Mouse (Mus musculus) embryonic facial prominence, embryonic 12.5 days (tissue): ENCODE data around the gene Nfatc2ip. TPM values are rescaled to one million over a fixed set of nuclear protein-coding genes. Genes with fewer than 3 reads are reported as not detected.

Source experiments
- ATAC-seq: fragments of 200-750 bp; cut with Nextera tagmentation; 2 replicates; pipeline ENCODE4 v1.8.0; 2017; ENCODE audit not compliant: insufficient number of reproducible peaks, insufficient read depth, low FRiP score, low TSS enrichment
- H3K27ac ChIP-seq: fragments of 300-500 bp; sonication (generic); 2 replicates; pipeline ENCODE4 v1.5.1; 2016; ENCODE audit warnings: mild to moderate bottlenecking
- H3K27me3 ChIP-seq: fragments of 300-500 bp; sonication (generic); 2 replicates; pipeline ENCODE4 v1.6.1; 2016; ENCODE audit warnings: mild to moderate bottlenecking, moderate library complexity
- H3K36me3 ChIP-seq: fragments of 300-500 bp; sonication (generic); 2 replicates; pipeline ENCODE4 v1.6.1; 2016; ENCODE audit warnings: mild to moderate bottlenecking
- H3K4me1 ChIP-seq: fragments of 300-500 bp; sonication (generic); 2 replicates; pipeline ENCODE4 v1.6.1; 2016
- H3K4me2 ChIP-seq: fragments of 300-500 bp; sonication (generic); replicated peaks from 2 replicates; pipeline ENCODE4 v1.6.1; 2016; ENCODE audit warnings: mild to moderate bottlenecking, moderate library complexity
- H3K4me3 ChIP-seq: fragments of 300-500 bp; sonication (generic); 2 replicates; pipeline ENCODE4 v1.5.1; 2016; ENCODE audit warnings: mild to moderate bottlenecking
- H3K9ac ChIP-seq: fragments of 300-500 bp; sonication (generic); 2 replicates; pipeline ENCODE4 v1.6.1; 2016; ENCODE audit warnings: mild to moderate bottlenecking, moderate library complexity
- H3K9me3 ChIP-seq: fragments of 300-500 bp; sonication (generic); 2 replicates; pipeline ENCODE4 v1.6.1; 2016; ENCODE audit warnings: mild to moderate bottlenecking, moderate library complexity
- WGBS: fragments of 180-500 bp; shearing (Covaris S2); methylation state at CpG from one replicate; pipeline ENCODE4 v1.1.7; 2016; 5-methylcytosine and 5-hydroxymethylcytosine counted together
- polyA plus RNA-seq: library from polyadenylated mRNA; unstranded; fragments of >200 nt; fragmentation: Nextera tagmentation; extraction: Ambion mirVana; gene quantifications from 2 replicates; pipeline ENCODE4 v1.2.1, GENCODE M21; 2016

Nfatc2ip gene
- 3.1 and 3.2 TPM in 2 replicates for polyA plus RNA-seq

GRCm38 (mm10) chr7:126396298-126397119, at the start of gene Nfatc2ip:
Nfatc2ip (minus strand) TSS chr7:126396737.
- peak within 1 kb of the TSS; percentile 82 for H3K4me2 ChIP-seq
- no peaks in the 10 kb centered on the region for H3K9me3 ChIP-seq
- peak within 1 kb of the TSS; percentile 83 for H3K4me3 ChIP-seq
- under 1% methylated on average over 59 of the region's 59 CpGs for WGBS
- H3K27me3 ChIP-seq: no peaks in the 10 kb centered on the region
- peak within 1 kb of the TSS; percentile 67 for H3K9ac ChIP-seq
- peaks cover 8% of the 10 kb centered on the region; the same call in 1 of the 2 replicates for H3K4me1 ChIP-seq
- peak; percentile 99 for ATAC-seq
- no peaks in the 10 kb centered on the region for H3K36me3 ChIP-seq
- H3K27ac ChIP-seq: no peak within 1 kb of the TSS

- H3K36me3 ChIP-seq: peaks cover 56% of the 10 kb centered on the region
- 91% methylated on average over 21 of the region's 21 CpGs for WGBS
Observed at GRCm38 (mm10) chr7:126446217-126446616, 49.7 kb upstream of the Nfatc2ip start.

GRCm38 (mm10) chr7:126445104-126445815, 48.7 kb upstream of the Nfatc2ip start:
- Histone ChIP-seq H3K9ac (no peak overlapping the region), H3K27me3 (no peaks in the 10 kb centered on the region), H3K9me3 (no peaks in the 10 kb centered on the region), H3K4me3 (no peak overlapping the region), H3K4me1 (no peaks in the 10 kb centered on the region), H3K27ac (no peak overlapping the region), H3K4me2 (no peak overlapping the region), H3K36me3 (peaks cover 59% of the 10 kb centered on the region)
- 93% methylated on average over 15 of the region's 15 CpGs for WGBS
- ATAC-seq: no peak

More at GRCm38 (mm10) chr7:126446217-126446616, 49.7 kb upstream of the Nfatc2ip start:
- Histone ChIP-seq H3K4me1 (no peaks in the 10 kb centered on the region), H3K27ac (no peak overlapping the region), H3K4me3 (no peak overlapping the region), H3K27me3 (no peaks in the 10 kb centered on the region), H3K4me2 (no peak overlapping the region), H3K9ac (no peak overlapping the region), H3K9me3 (no peaks in the 10 kb centered on the region)
- ATAC-seq: no peak

- no peak overlapping the region for H3K4me2 ChIP-seq
- no peaks in the 10 kb centered on the region for H3K4me1 ChIP-seq
- H3K4me3 ChIP-seq: no peak overlapping the region
- no peak overlapping the region for H3K27ac ChIP-seq
- no peaks in the 10 kb centered on the region for H3K27me3 ChIP-seq
- ATAC-seq: peak; percentile 24; the same call in 1 of the 2 replicates
- H3K36me3 ChIP-seq: peaks cover 63% of the 10 kb centered on the region
- 90% methylated on average over 9 of the region's 9 CpGs for WGBS
- H3K9ac ChIP-seq: no peak overlapping the region
- no peaks in the 10 kb centered on the region for H3K9me3 ChIP-seq
Observed at GRCm38 (mm10) chr7:126444536-126444935, 48.0 kb upstream of the Nfatc2ip start.

- H3K4me1 ChIP-seq: no peaks in the 10 kb centered on the region
- no peaks in the 10 kb centered on the region for H3K9me3 ChIP-seq
- 93% methylated on average over 10 of the region's 10 CpGs for WGBS
- H3K4me2 ChIP-seq: no peak overlapping the region
- H3K27ac ChIP-seq: no peak overlapping the region
- no peaks in the 10 kb centered on the region for H3K27me3 ChIP-seq
- no peak overlapping the region for H3K9ac ChIP-seq
- peaks cover 63% of the 10 kb centered on the region for H3K36me3 ChIP-seq
- H3K4me3 ChIP-seq: no peak overlapping the region
- no peak for ATAC-seq
Observed at GRCm38 (mm10) chr7:126443997-126444396, 47.5 kb upstream of the Nfatc2ip start.

GRCm38 (mm10) chr7:126440134-126440533, 43.6 kb upstream of the Nfatc2ip start:
- Histone ChIP-seq H3K9ac (no peak overlapping the region), H3K4me2 (no peak overlapping the region), H3K27me3 (no peaks in the 10 kb centered on the region), H3K4me1 (no peaks in the 10 kb centered on the region), H3K27ac (no peak overlapping the region), H3K4me3 (no peak overlapping the region), H3K36me3 (peaks cover 47% of the 10 kb centered on the region), H3K9me3 (no peaks in the 10 kb centered on the region)
- ATAC-seq: no peak
- WGBS: 81% methylated on average over 9 of the region's 9 CpGs

GRCm38 (mm10) chr7:126436851-126437250, 40.3 kb upstream of the Nfatc2ip start:
- Histone ChIP-seq H3K4me2 (no peak overlapping the region), H3K4me3 (no peak overlapping the region), H3K36me3 (peaks cover 32% of the 10 kb centered on the region), H3K27me3 (no peaks in the 10 kb centered on the region), H3K9me3 (no peaks in the 10 kb centered on the region), H3K27ac (no peak overlapping the region), H3K9ac (no peak overlapping the region), H3K4me1 (no peaks in the 10 kb centered on the region)
- WGBS: 21% methylated on average over 8 of the region's 8 CpGs
- no peak for ATAC-seq

GRCm38 (mm10) chr7:126435801-126436200, 39.3 kb upstream of the Nfatc2ip start:
- Histone ChIP-seq H3K36me3 (peaks cover 25% of the 10 kb centered on the region), H3K4me3 (no peak overlapping the region), H3K27ac (no peak overlapping the region), H3K9me3 (no peaks in the 10 kb centered on the region), H3K27me3 (no peaks in the 10 kb centered on the region), H3K9ac (no peak overlapping the region), H3K4me2 (no peak overlapping the region), H3K4me1 (no peaks in the 10 kb centered on the region)
- ATAC-seq: no peak
- WGBS: 77% methylated on average over 3 of the region's 3 CpGs

GRCm38 (mm10) chr7:126434726-126435125, 38.2 kb upstream of the Nfatc2ip start:
- Histone ChIP-seq H3K4me3 (no peak overlapping the region), H3K4me1 (peaks cover under 1% of the 10 kb centered on the region), H3K9me3 (no peaks in the 10 kb centered on the region), H3K9ac (no peak overlapping the region), H3K36me3 (peaks cover 18% of the 10 kb centered on the region), H3K4me2 (no peak overlapping the region), H3K27me3 (no peaks in the 10 kb centered on the region), H3K27ac (no peak overlapping the region)
- WGBS: 92% methylated on average over 7 of the region's 7 CpGs
- ATAC-seq: no peak

GRCm38 (mm10) chr7:126430167-126430566, 33.6 kb upstream of the Nfatc2ip start:
- H3K27ac ChIP-seq: no peak overlapping the region
- no peak overlapping the region for H3K4me3 ChIP-seq
- H3K36me3 ChIP-seq: peaks cover 3% of the 10 kb centered on the region
- H3K27me3 ChIP-seq: no peaks in the 10 kb centered on the region
- no peak overlapping the region for H3K4me2 ChIP-seq
- H3K9ac ChIP-seq: no peak overlapping the region; the same call in 1 of the 2 replicates
- H3K4me1 ChIP-seq: peaks cover 12% of the 10 kb centered on the region
- no peak for ATAC-seq
- no peaks in the 10 kb centered on the region for H3K9me3 ChIP-seq

- peak overlapping the region; percentile 91; the same call in 1 of the 2 replicates for H3K27ac ChIP-seq
- peak overlapping the region; percentile 70 for H3K4me3 ChIP-seq
- WGBS: 26% methylated on average over 15 of the region's 15 CpGs
- no peaks in the 10 kb centered on the region for H3K27me3 ChIP-seq
- peak overlapping the region; percentile 86 for H3K9ac ChIP-seq
- ATAC-seq: no peak
- H3K4me1 ChIP-seq: peaks cover 12% of the 10 kb centered on the region
- no peaks in the 10 kb centered on the region for H3K9me3 ChIP-seq
- H3K4me2 ChIP-seq: peak overlapping the region; percentile 79
- peaks cover 3% of the 10 kb centered on the region for H3K36me3 ChIP-seq
Observed at GRCm38 (mm10) chr7:126429503-126429898, 33.0 kb upstream of the Nfatc2ip start.
